Mouse (Mus musculus) forebrain, embryonic 10.5 days (tissue): ENCODE results near the gene 1700123K08Rik. TPM values are rescaled to one million over a fixed set of nuclear protein-coding genes. Genes with fewer than 3 reads are reported as not detected.
"Not testable (repeated sequence)": the region's sequence is repeated elsewhere in the genome, so short reads cannot be mapped to it uniquely, and the experiment has no call there.

Experiments used
- DNase-seq: peaks from one replicate; pipeline ENCODE4 v3.0.0-alpha.2; 2017; ENCODE audit warnings: low spot score; ENCODE audit errors: extremely low spot score
- H3K27ac ChIP-seq: fragments of 300-500 bp; sonication (generic); 2 replicates; pipeline ENCODE4 v1.5.1; 2016; ENCODE audit warnings: mild to moderate bottlenecking
- H3K27me3 ChIP-seq: fragments of 300-500 bp; sonication (generic); 2 replicates; pipeline ENCODE4 v1.6.1; 2016; ENCODE audit warnings: mild to moderate bottlenecking; ENCODE audit not compliant: poor library complexity, severe bottlenecking
- H3K36me3 ChIP-seq: fragments of 300-500 bp; sonication (generic); replicated peaks from 2 replicates; pipeline ENCODE4 v1.6.1; 2016; ENCODE audit warnings: mild to moderate bottlenecking, moderate library complexity
- H3K4me1 ChIP-seq: fragments of 300-500 bp; sonication (generic); 2 replicates; pipeline ENCODE4 v1.6.1; 2016
- H3K4me3 ChIP-seq: fragments of 300-500 bp; sonication (generic); 2 replicates; pipeline ENCODE4 v1.5.1; 2016; ENCODE audit warnings: mild to moderate bottlenecking, moderate library complexity
- H3K9me3 ChIP-seq: fragments of 300-500 bp; sonication (generic); 2 replicates; pipeline ENCODE4 v1.6.1; 2016; ENCODE audit warnings: mild to moderate bottlenecking, moderate library complexity
- WGBS: fragments of 180-500 bp; shearing (Covaris S2); methylation state at CpG from one replicate; pipeline ENCODE4 v1.1.7; 2016; 5-methylcytosine and 5-hydroxymethylcytosine counted together
- microRNA-seq: library from miRNA; unstranded; fragments of <30 nt; microRNA quantifications from one replicate; pipeline ENCODE4, GENCODE M21; 2017
- polyA plus RNA-seq: library from polyadenylated mRNA; unstranded; fragments of >200 nt; fragmentation: Nextera tagmentation; extraction: Ambion mirVana; gene quantifications from 2 replicates; pipeline ENCODE4 v1.2.1, GENCODE M21; 2016

The 1700123K08Rik gene
- not detected in 2 replicates for polyA plus RNA-seq

GRCm38 (mm10) chr5:138564612-138565011 lies at the start of gene 1700123K08Rik:
Gene 1700123K08Rik, minus strand, starts transcription at chr5:138564712.
- not testable (repeated sequence) for H3K9me3 ChIP-seq, H3K4me3 ChIP-seq, DNase-seq, H3K27me3 ChIP-seq, H3K4me1 ChIP-seq, H3K36me3 ChIP-seq, H3K27ac ChIP-seq
- WGBS: 82% methylated on average over 2 of the region's 2 CpGs

GRCm38 (mm10) chr5:138587396-138587795 lies 22.9 kb upstream of the 1700123K08Rik start:
- WGBS: 89% methylated on average over 6 of the region's 6 CpGs
- no peaks in the 10 kb centered on the region for H3K36me3 ChIP-seq

GRCm38 (mm10) chr5:138571623-138572022 lies 7.1 kb upstream of the 1700123K08Rik start:
- Histone ChIP-seq H3K27ac (no peak overlapping the region), H3K9me3 (no peaks in the 10 kb centered on the region), H3K4me3 (no peak overlapping the region), H3K27me3 (no peaks in the 10 kb centered on the region), H3K4me1 (no peaks in the 10 kb centered on the region), H3K36me3 (no peaks in the 10 kb centered on the region)
- WGBS: 53% methylated on average over 4 of the region's 4 CpGs
- DNase-seq: no peak

More at GRCm38 (mm10) chr5:138587396-138587795, 22.9 kb upstream of the 1700123K08Rik start:
- Histone ChIP-seq H3K4me3 (no peak overlapping the region), H3K4me1 (no peaks in the 10 kb centered on the region), H3K27ac (no peak overlapping the region), H3K9me3 (peaks cover 20% of the 10 kb centered on the region), H3K27me3 (no peaks in the 10 kb centered on the region)
- no peak for DNase-seq

- Histone ChIP-seq H3K27me3 (no peaks in the 10 kb centered on the region), H3K9me3 (no peaks in the 10 kb centered on the region; the same call in 1 of the 2 replicates), H3K27ac (no peak overlapping the region), H3K36me3 (no peaks in the 10 kb centered on the region), H3K4me3 (no peak overlapping the region), H3K4me1 (no peaks in the 10 kb centered on the region)
- no peak for DNase-seq
- WGBS: 58% methylated on average over 1 of the region's 1 CpGs
Measured at GRCm38 (mm10) chr5:138552718-138553117, 11.8 kb downstream of the 1700123K08Rik start.

- no peak overlapping the region for H3K4me3 ChIP-seq
- 95% methylated on average over 1 of the region's 1 CpGs for WGBS
- no peaks in the 10 kb centered on the region for H3K27me3 ChIP-seq
- no peaks in the 10 kb centered on the region for H3K9me3 ChIP-seq
- DNase-seq: no peak
- H3K27ac ChIP-seq: no peak overlapping the region
- H3K4me1 ChIP-seq: no peaks in the 10 kb centered on the region
- no peaks in the 10 kb centered on the region for H3K36me3 ChIP-seq
Measured at GRCm38 (mm10) chr5:138532491-138532890, 32.0 kb downstream of the 1700123K08Rik start.

Small RNA genes within 50 kb of the gene (microRNA-seq; reads per million reads assigned to microRNA genes)
- gene Gm24082: not detected

Other genes starting within 250 kb of the 1700123K08Rik start
- not detected in 2 replicates for gene Pvrig, start 222.8 kb downstream of the 1700123K08Rik start, polyA plus RNA-seq
- 37.9 and 39.3 TPM in 2 replicates for gene Zfp157, start 123.2 kb downstream of the 1700123K08Rik start, polyA plus RNA-seq
- 50.0 and 50.6 TPM in 2 replicates for gene Zfp68, start 55.0 kb upstream of the 1700123K08Rik start, polyA plus RNA-seq
- 9.1 and 9.6 TPM in 2 replicates for gene A430033K04Rik, start 58.1 kb upstream of the 1700123K08Rik start, polyA plus RNA-seq
- gene Fam20c, start 189.8 kb upstream of the 1700123K08Rik start, polyA plus RNA-seq: 2.9 and 4.5 TPM in 2 replicates